Mouse (Mus musculus) lung, adult 18-20 months (tissue): Measurements from ENCODE around the gene Zmat3.

Experiments
- DNase-seq, 2 experiments: peaks; one replicate each; pipeline ENCODE4 v3.0.0; 2022; ENCODE audit warnings: mixed read lengths in 2 of 2

Gene Zmat3

GRCm38 (mm10) chr3:32371957-32372356 lies 6.1 kb upstream of the Zmat3 start:
- DNase-seq: no peak

DNA sequence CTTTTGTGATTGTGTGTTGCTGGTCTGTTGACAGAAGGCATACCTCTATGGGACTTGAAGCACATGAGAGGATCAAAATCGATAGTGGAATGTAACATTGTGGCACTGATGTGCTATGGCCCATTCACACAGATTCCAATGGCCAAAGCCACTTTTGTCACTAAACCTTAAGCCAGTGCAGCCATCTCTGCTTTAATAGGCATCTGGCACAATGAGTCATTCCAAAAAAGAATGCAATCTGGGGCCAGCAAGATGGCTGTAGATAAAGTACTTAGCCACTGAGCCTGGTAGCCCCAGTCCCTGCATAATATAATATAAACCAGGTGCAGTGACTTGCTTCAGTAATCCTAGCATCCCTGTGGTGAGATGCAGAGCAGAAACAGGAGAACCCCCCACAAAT lies 1.7 kb upstream of the Zmat3 start:
- DNase-seq: no peak

DNA sequence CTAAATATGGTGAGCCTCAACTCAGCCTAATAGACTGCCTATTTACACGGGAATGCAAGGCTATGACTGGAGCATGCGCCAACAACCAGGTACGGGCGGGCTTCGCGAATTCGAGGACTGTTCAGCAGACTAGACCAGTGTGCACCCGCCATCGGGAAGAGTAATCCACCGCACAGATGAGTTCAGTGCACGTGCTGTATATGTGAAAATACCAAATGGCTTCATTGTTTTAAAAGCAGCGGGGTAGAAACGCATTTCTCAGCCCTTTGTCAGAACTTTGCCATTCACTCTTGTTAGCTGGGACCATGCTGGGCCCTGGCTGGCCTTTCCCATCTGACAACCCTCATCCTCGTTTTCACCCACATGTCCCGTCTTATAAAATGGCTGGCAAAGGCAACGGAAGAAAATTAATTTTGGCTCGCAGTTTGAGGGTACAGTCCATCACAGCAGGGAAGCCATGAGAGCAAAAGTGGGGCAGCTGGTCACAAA lies 476 bp upstream of the Zmat3 start:
- DNase-seq: peak in 1 of 2 experiments; percentile 15

DNA sequence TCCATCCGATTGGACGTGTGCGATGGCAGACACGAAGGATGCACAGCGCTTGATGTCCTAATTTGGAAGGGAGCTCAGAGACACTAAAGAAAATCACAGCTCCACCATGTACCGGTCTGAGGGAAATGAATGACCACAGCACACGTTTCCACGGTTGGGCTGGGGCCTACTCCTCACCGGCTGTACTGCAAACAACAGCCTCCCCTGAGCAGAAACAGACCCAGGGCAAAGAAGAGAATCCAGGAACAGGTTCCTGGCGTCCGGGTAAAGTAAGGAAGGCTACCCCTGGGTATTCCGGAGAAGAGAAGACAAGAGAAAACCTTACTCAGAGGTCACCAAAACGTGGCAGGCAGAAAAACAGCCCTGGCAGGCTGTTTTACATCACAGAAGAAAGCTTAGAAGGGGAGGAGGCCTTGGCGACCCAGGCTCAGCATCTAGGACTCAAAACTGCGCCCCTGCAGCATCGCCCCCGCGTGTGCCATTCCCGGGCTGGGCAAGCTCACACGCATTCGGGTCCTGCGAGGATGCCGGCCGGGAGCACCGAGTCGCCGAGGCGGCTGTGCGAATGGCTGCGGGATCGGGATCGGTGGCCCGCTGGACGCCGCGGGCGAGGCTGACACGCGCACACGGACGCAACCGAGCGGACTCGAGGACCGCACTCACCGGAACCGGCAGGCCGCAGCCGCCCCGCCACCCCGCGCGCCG lies 821 bp downstream of the Zmat3 start:
- DNase-seq: no peak

DNA sequence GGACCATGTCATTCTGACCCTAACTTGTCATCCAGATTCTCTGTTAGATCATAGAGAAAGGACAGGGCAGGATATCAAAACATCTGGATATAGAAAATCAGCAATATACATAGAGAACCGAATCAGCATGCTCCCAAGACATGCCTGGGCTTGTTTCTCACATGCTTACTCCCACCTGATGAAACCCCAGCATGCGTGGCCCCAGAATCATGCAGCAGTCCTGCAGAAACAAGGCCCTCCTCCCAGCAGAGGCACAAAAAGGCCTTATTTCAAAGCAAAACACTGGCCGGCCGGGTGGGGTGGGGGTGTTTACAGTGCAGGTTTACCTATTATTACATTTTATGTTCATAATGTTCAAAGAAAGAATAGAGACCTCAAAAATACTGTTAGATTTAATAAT lies 1.6 kb downstream of the Zmat3 start:
- DNase-seq: no peak

GRCm38 (mm10) chr3:32361221-32361620 lies 4.6 kb downstream of the Zmat3 start:
- DNase-seq: no peak

GRCm38 (mm10) chr3:32347881-32348280 lies 17.9 kb downstream of the Zmat3 start:
- DNase-seq: no peak

DNA sequence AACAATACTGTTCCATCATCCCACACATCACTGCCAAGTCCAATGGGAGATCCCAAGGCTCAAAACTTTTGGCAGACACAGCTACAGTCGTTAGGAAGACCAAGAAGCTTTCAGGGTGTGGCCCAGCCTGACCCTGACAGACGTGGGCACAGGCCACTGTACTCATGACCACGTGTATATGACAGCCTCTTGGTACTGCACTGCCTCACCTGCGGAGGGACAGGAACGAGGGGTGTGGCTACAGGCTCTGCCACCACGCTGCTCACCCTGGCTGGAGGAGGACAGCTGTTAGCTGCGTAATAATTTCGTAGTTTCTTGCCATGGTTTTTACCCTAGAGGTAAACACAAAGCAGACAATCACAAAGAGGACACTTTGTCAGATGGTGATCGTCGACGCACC lies 20.6 kb downstream of the Zmat3 start:
- DNase-seq: no peak

DNA sequence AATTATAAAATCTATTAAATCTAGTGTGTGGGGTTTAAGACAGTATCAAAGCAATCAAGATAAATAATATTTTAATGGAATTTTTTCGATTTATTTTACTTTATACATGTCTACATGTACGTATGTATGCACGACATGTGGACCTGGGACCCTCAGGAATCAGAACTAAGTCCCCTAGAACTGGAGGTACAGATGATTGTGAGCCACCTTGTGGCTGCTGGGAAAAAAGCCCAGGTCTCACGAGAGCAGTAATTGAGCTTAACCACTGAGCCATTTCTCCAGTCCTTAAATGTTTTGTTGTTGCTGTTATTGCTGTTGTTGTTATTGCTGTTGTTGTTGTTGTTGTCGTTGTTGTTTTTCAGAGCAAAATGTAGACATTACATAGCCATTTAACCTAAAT lies 21.0 kb downstream of the Zmat3 start:
- no peak for DNase-seq

DNA sequence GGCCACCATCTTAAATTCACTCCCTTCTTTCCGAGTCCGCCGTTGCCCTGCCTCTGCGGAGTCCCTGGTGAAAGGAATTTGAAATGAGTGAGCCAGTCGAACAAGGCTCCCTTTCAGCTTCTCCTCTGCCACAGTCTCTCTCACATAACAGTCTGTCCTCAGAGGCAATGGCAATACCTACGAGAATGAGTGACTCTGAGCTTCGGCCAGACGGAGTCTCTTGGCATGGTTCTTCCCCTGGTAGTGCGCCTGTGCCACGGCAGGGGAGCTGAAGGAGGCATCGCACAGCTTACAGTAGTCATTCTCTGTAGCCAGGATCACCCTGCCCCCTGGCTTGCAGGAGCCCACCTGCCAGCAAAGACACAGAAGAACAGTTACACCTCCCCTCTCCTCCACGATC lies 22.4 kb downstream of the Zmat3 start:
- no peak for DNase-seq

DNA sequence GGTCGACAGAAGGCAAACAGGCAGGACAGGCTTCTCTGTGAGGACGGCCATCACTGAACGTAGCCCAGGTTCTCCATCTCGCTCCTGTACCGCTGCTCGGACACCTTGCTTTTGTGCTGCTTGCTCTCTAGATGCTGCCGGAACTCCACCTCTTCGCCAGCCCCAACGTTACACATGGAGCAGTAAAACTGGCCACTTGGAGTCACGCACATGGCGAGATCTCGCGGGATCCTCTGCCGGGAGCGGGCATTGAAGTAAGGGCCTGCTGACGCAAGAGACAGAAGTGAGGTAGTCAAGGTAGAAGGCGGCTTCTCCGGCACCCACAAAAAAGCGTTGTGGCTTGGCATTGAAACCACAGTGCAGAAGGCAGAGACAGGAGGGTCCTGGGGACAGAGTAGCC lies 24.4 kb downstream of the Zmat3 start:
- no peak for DNase-seq

GRCm38 (mm10) chr3:32338231-32338630 lies 27.6 kb downstream of the Zmat3 start:
- DNase-seq: no peak

DNA sequence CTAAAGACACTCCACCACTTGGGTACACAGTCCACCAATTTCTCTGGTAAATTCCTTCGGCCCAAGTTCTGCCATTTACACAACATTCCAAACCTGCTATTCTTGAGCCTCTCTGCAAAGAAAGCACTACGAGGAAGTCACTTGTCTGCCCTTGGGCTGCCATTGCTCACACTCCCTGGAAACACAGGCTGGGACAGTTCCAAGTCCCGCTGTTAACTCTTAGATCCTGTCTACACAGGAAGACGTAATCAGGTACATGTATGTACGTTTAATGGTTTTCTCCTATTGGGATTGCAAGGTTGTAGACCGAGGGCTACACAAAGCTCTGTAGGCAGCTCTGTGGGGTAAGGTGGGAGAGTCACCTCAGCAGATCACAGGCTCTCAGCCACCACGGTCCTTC lies 28.0 kb downstream of the Zmat3 start:
- DNase-seq: no peak

DNA sequence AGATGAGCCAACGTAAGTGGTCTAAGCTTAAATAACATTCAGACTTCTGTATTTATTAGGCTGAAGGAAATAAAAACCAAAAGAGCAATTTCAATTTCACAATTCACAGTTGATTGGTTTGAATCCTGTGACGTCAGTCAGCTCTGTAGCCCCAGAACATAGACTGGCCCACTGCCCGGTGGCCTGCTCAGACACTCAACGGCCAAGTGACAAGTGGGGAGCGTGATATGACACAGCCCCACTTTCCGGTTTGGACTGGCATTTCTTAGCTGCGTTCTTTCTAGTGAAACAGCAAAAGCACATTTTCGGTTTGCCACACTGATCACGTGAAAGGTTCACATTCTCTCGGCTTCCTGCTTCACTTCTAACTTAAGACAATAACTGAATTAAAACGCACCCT lies 30.9 kb downstream of the Zmat3 start:
- peak; percentile 73 to 83 for DNase-seq

- DNase-seq: peak; percentile 68 to 76
Measured at GRCm38 (mm10) chr3:32333456-32334086, 32.2 kb downstream of the Zmat3 start.

- DNase-seq: no peak
Measured at GRCm38 (mm10) chr3:32317901-32318416, 47.9 kb downstream of the Zmat3 start.

GRCm38 (mm10) chr3:32317165-32317900 lies 48.5 kb downstream of the Zmat3 start:
- DNase-seq: peak; percentile 23 to 26

DNA sequence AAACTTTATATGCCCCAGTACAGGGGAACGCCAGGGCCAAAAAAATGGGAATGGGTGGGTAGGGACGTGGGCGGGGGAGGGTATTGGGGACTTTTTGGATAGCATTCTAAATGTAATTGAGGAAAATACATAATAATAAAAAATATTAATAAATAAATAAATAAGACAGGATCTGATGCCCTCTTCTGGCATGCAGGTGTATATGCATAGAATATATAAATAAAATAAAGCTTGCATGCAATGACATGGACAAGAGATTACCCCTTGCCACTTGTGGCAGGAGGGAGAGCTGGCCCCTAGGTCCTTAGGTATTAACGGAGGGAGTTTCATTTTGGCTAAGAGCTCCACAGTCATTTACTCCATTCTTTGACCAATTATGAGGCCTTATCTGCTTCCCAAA lies 51.1 kb downstream of the Zmat3 start:
- DNase-seq: no peak

GRCm38 (mm10) chr3:32304171-32304570 lies 61.6 kb downstream of the Zmat3 start:
- DNase-seq: no peak

GRCm38 (mm10) chr3:32292001-32292400 lies 73.8 kb downstream of the Zmat3 start:
- DNase-seq: no peak
